Mouse (Mus musculus) heart, adult 2 months (tissue): Measurements from ENCODE around the gene Pik3r5. TPM values are rescaled to one million over a fixed set of nuclear protein-coding genes. Genes with fewer than 3 reads are reported as not detected.

Source experiments
- DNase-seq, 2 experiments: peaks; one replicate each; pipeline ENCODE4 v3.0.0; 2021
- H3K27ac ChIP-seq: fragments of 200-600 bp; 2 replicates; pipeline ENCODE4 v1.8.1; 2022
- H3K27me3 ChIP-seq: fragments of 200-500 bp; 2 replicates; pipeline ENCODE4 v1.6.1; 2012; ENCODE audit warnings: mild to moderate bottlenecking, low read length, inconsistent platforms, mixed read lengths; ENCODE audit not compliant: control insufficient read depth, insufficient read depth
- H3K36me3 ChIP-seq: fragments of 200-500 bp; 2 replicates; pipeline ENCODE4 v1.6.1; 2012; ENCODE audit warnings: low read length, inconsistent platforms; ENCODE audit not compliant: control insufficient read depth, insufficient read depth
- H3K4me1 ChIP-seq: fragments of 200-500 bp; 2 replicates; pipeline ENCODE4 v1.6.1; 2011; ENCODE audit warnings: low read length; ENCODE audit not compliant: control insufficient read depth, insufficient read depth
- H3K4me3 ChIP-seq: fragments of 200-600 bp; 2 replicates; pipeline ENCODE4 v1.8.1; 2022
- H3K79me2 ChIP-seq: fragments of 200-500 bp; replicated peaks from 2 replicates; pipeline ENCODE4 v1.6.1; 2012; ENCODE audit warnings: mild to moderate bottlenecking, inconsistent platforms, low read length, moderate library complexity, mixed read lengths; ENCODE audit not compliant: control insufficient read depth, insufficient read depth
- H3K9ac ChIP-seq: fragments of 200-500 bp; 2 replicates; pipeline ENCODE4 v1.6.1; 2012; ENCODE audit warnings: low read depth, mild to moderate bottlenecking, control low read depth, inconsistent platforms, low read length, mixed read lengths
- CTCF ChIP-seq: fragments of 200-600 bp; IDR thresholded peaks from 2 replicates; pipeline ENCODE4 v1.8.1; 2022; ENCODE audit warnings: antibody characterized with exemption, mild to moderate bottlenecking, moderate library complexity
- EP300 ChIP-seq: fragments of 200-500 bp; IDR thresholded peaks from 2 replicates; pipeline ENCODE4 v1.6.1; 2011; ENCODE audit warnings: low read depth, low read length, control low read depth; ENCODE audit not compliant: insufficient read depth
- POLR2A ChIP-seq: fragments of 200-500 bp; IDR thresholded peaks from 2 replicates; pipeline ENCODE4 v1.6.1; 2011; ENCODE audit warnings: mild to moderate bottlenecking, low read depth, low read length, control low read depth; ENCODE audit not compliant: insufficient read depth
- WGBS: fragments of 180-500 bp; shearing (Covaris S2); methylation state at CpG from one replicate; pipeline ENCODE4 v1.1.7; 2018; 5-methylcytosine and 5-hydroxymethylcytosine counted together
- intact Hi-C: fragments of 180-260 bp; cut with DNase I; formaldehyde crosslinking; loops from one replicate; pipeline ENCODE4 v1.15.1; 2025
- polyA plus RNA-seq: library from polyadenylated mRNA; depleted of rRNA; stranded (reverse); fragments of >200 nt; gene quantifications from 2 replicates; pipeline ENCODE4 v1.2.3, GENCODE M21; 2012
- total RNA-seq, 2 experiments: library from RNA; stranded (reverse); gene quantifications; 2 replicates each; pipeline ENCODE4 v1.2.3; 2021

Gene Pik3r5
- total and polyA plus RNA-seq, 3 experiments, result 0.84 to 2.9 (median 1.3) TPM

GRCm38 (mm10) chr11:68498999-68499699, 67.2 kb downstream of the Pik3r5 start:
- TF ChIP-seq CTCF (no peak), POLR2A (no peak), EP300 (no peak)
- Histone ChIP-seq H3K4me3 (no peak overlapping the region), H3K4me1 (peaks cover 19% of the 10 kb centered on the region), H3K79me2 (no peaks in the 10 kb centered on the region), H3K27me3 (no peaks in the 10 kb centered on the region), H3K9ac (no peak overlapping the region), H3K36me3 (no peaks in the 10 kb centered on the region), H3K27ac (no peak overlapping the region)
- no peak for DNase-seq
- intact Hi-C loops, result no loop called here
- WGBS, result 62% methylated on average over 7 of the region's 8 CpGs

- H3K4me1 ChIP-seq, result peaks cover 20% of the 10 kb centered on the region
- DNase-seq, result no peak
- no peaks in the 10 kb centered on the region for H3K36me3 ChIP-seq
- no peak for TF ChIP-seq CTCF
- no peak for TF ChIP-seq EP300
- no peak for TF ChIP-seq POLR2A
- H3K4me3 ChIP-seq, result no peak overlapping the region
- no peaks in the 10 kb centered on the region for H3K27me3 ChIP-seq
- 9% methylated on average over 14 of the region's 14 CpGs for WGBS
- intact Hi-C loops, result no loop called here
- H3K79me2 ChIP-seq, result no peaks in the 10 kb centered on the region
- no peak overlapping the region for H3K9ac ChIP-seq
- H3K27ac ChIP-seq, result no peak overlapping the region
Measured at GRCm38 (mm10) chr11:68500949-68501350, 69.0 kb downstream of the Pik3r5 start.

GRCm38 (mm10) chr11:68502408-68502807, 70.5 kb downstream of the Pik3r5 start:
- Histone ChIP-seq H3K79me2 (no peaks in the 10 kb centered on the region), H3K9ac (no peak overlapping the region), H3K4me3 (no peak overlapping the region), H3K4me1 (peaks cover 15% of the 10 kb centered on the region), H3K27ac (peak overlapping the region; percentile 47), H3K27me3 (no peaks in the 10 kb centered on the region), H3K36me3 (no peaks in the 10 kb centered on the region)
- WGBS, result 50% methylated on average over 2 of the region's 2 CpGs
- intact Hi-C loops, result no loop called here
- TF ChIP-seq CTCF, result no peak
- no peak for TF ChIP-seq POLR2A
- TF ChIP-seq EP300, result no peak
- DNase-seq, result no peak

- H3K27ac ChIP-seq, result peak within 1 kb of the TSS; percentile 85
- H3K27me3 ChIP-seq, result no peaks in the 10 kb centered on the region
- DNase-seq, result peak; percentile 63 to 66
- H3K4me3 ChIP-seq, result peak within 1 kb of the TSS; percentile 59
- no peaks in the 10 kb centered on the region for H3K79me2 ChIP-seq
- 56% methylated on average over 8 of the region's 8 CpGs for WGBS
- peaks cover 14% of the 10 kb centered on the region for H3K4me1 ChIP-seq
- TF ChIP-seq POLR2A (peak; percentile 97), CTCF (no peak), EP300 (peak; percentile 77)
- H3K36me3 ChIP-seq, result no peaks in the 10 kb centered on the region
- intact Hi-C loops, result no loop called here
- peak within 1 kb of the TSS; percentile 64 for H3K9ac ChIP-seq
Measured at GRCm38 (mm10) chr11:68502902-68503629, 71.1 kb downstream of the Pik3r5 start, which contains the start of gene Pik3r6. Pik3r6 (plus strand) TSS chr11:68503019.

- no peaks in the 10 kb centered on the region for H3K79me2 ChIP-seq
- no peak for DNase-seq
- H3K9ac ChIP-seq, result no peak overlapping the region
- no peak overlapping the region for H3K27ac ChIP-seq
- 54% methylated on average over 11 of the region's 11 CpGs for WGBS
- peaks cover 13% of the 10 kb centered on the region for H3K4me1 ChIP-seq
- TF ChIP-seq POLR2A (no peak), EP300 (no peak), CTCF (no peak)
- intact Hi-C loops, result no loop called here
- H3K27me3 ChIP-seq, result no peaks in the 10 kb centered on the region
- no peaks in the 10 kb centered on the region for H3K36me3 ChIP-seq
- H3K4me3 ChIP-seq, result peak overlapping the region; percentile 18
Measured at GRCm38 (mm10) chr11:68504913-68505312, 73.0 kb downstream of the Pik3r5 start.

GRCm38 (mm10) chr11:68507246-68507645, 75.3 kb downstream of the Pik3r5 start:
- intact Hi-C loops, result no loop called here
- Histone ChIP-seq H3K27me3 (no peaks in the 10 kb centered on the region), H3K27ac (no peak overlapping the region), H3K4me3 (no peak overlapping the region), H3K9ac (no peak overlapping the region), H3K79me2 (no peaks in the 10 kb centered on the region), H3K36me3 (no peaks in the 10 kb centered on the region), H3K4me1 (peaks cover 8% of the 10 kb centered on the region)
- TF ChIP-seq EP300 (no peak), POLR2A (no peak)
- DNase-seq, result peak in 1 of 2 experiments; percentile 2
- 80% methylated on average over 7 of the region's 7 CpGs for WGBS
